Mouse (Mus musculus) testis, adult 2 months (tissue): ENCODE measurements around the gene Oxld1.

Source experiments
- CTCF ChIP-seq: fragments of 200-500 bp; IDR thresholded peaks from 2 replicates; pipeline ENCODE4 v1.5.1; 2012; ENCODE audit warnings: low read depth, mild to moderate bottlenecking, inconsistent platforms, low read length, moderate library complexity; ENCODE audit not compliant: control insufficient read depth, insufficient read depth, insufficient replicate concordance
- POLR2A ChIP-seq: fragments of 200-500 bp; IDR thresholded peaks from 2 replicates; pipeline ENCODE4 v1.6.1; 2012; ENCODE audit warnings: low read depth, mild to moderate bottlenecking, inconsistent platforms, low read length, moderate library complexity; ENCODE audit not compliant: control insufficient read depth

- TF ChIP-seq POLR2A (no peak), CTCF (no peak)
Observed at GRCm38 (mm10) chr11:120454965-120455364, 2.9 kb downstream of the Oxld1 start.
